Mouse (Mus musculus): ENCODE data around the gene Eya2.

- TF ChIP-seq CTCF (IDR thresholded peaks at IDR 0.05; ENCODE audit: low read depth, low read length) (no peak), POLR2A (IDR thresholded peaks at IDR 0.05; ENCODE audit: extremely low read depth, insufficient read depth, low read length) (no peak)
Observed at GRCm38 (mm10) chr2:165564101-165564500, 30.7 kb upstream of the Eya2 start.

Data from liver, adult 2 months (tissue).